Mouse (Mus musculus): ENCODE measurements at regions not wholly inside any gene's neighbourhood (a gene's known extent, or its start where the extent isn't known, plus 50 kb on each side); places are given as distances from the start of the nearest gene placed in this dataset.

- DNase-seq (ENCODE audit: low read depth, low spot score): no peak
Observed at GRCm38 (mm10) chr9:113496176-113496732, 211.8 kb downstream of the Pdcd6ip start.

- no peak for DNase-seq (ENCODE audit: low read depth, low spot score)
Observed at GRCm38 (mm10) chr9:113488651-113489050, 219.4 kb downstream of the Pdcd6ip start.

- no peak for DNase-seq (ENCODE audit: low read depth, low spot score)
Observed at GRCm38 (mm10) chr9:113486494-113487081, 221.5 kb downstream of the Pdcd6ip start.

- no peak for DNase-seq (ENCODE audit: low read depth, low spot score)
Observed at GRCm38 (mm10) chr9:113479897-113480296, 228.2 kb downstream of the Pdcd6ip start.

- DNase-seq (ENCODE audit: low read depth, low spot score): no peak
Observed at GRCm38 (mm10) chr9:113478761-113479265, 229.2 kb downstream of the Pdcd6ip start.

- DNase-seq (ENCODE audit: low read depth, low spot score): no peak
Observed at GRCm38 (mm10) chr9:113471781-113472180, 236.3 kb downstream of the Pdcd6ip start.

GRCm38 (mm10) chr9:113462888-113463287 lies 245.2 kb downstream of the Pdcd6ip start:
- no peak for DNase-seq (ENCODE audit: low read depth, low spot score)

- DNase-seq (ENCODE audit: low read depth, low spot score): no peak
Observed at GRCm38 (mm10) chr9:113462267-113462887, 245.7 kb downstream of the Pdcd6ip start.

- no peak for DNase-seq (ENCODE audit: low read depth, low spot score)
Observed at GRCm38 (mm10) chr9:113459885-113460284, 248.2 kb downstream of the Pdcd6ip start.

- no peak for DNase-seq (ENCODE audit: low read depth, low spot score)
Observed at GRCm38 (mm10) chr9:113459221-113459620, 248.8 kb downstream of the Pdcd6ip start.

GRCm38 (mm10) chr9:113458741-113459154 lies 249.3 kb downstream of the Pdcd6ip start:
- DNase-seq (ENCODE audit: low read depth, low spot score): no peak

GRCm38 (mm10) chr9:113457169-113457850 lies 250.7 kb downstream of the Pdcd6ip start:
- no peak for DNase-seq (ENCODE audit: low read depth, low spot score)

GRCm38 (mm10) chr9:113455577-113455976 lies 252.5 kb downstream of the Pdcd6ip start:
- no peak for DNase-seq (ENCODE audit: low read depth, low spot score)

GRCm38 (mm10) chr9:113453231-113453630 lies 254.8 kb downstream of the Pdcd6ip start:
- DNase-seq (ENCODE audit: low read depth, low spot score): no peak

GRCm38 (mm10) chr9:113441770-113442411 lies 266.2 kb downstream of the Pdcd6ip start:
- peak; percentile 62 for DNase-seq (ENCODE audit: low read depth, low spot score)

- no peak for DNase-seq (ENCODE audit: low read depth, low spot score)
Observed at GRCm38 (mm10) chr9:113438394-113438793, 269.7 kb downstream of the Pdcd6ip start.

- DNase-seq (ENCODE audit: low read depth, low spot score): no peak
Observed at GRCm38 (mm10) chr9:113435921-113436320, 272.1 kb downstream of the Pdcd6ip start.

GRCm38 (mm10) chr9:113433424-113433823 lies 274.6 kb downstream of the Pdcd6ip start:
- no peak for DNase-seq (ENCODE audit: low read depth, low spot score)

GRCm38 (mm10) chr9:113432601-113433179 lies 275.4 kb downstream of the Pdcd6ip start:
- DNase-seq (ENCODE audit: low read depth, low spot score): no peak

GRCm38 (mm10) chr9:113430411-113430810 lies 277.6 kb downstream of the Pdcd6ip start:
- no peak for DNase-seq (ENCODE audit: low read depth, low spot score)

- no peak for DNase-seq (ENCODE audit: low read depth, low spot score)
Observed at GRCm38 (mm10) chr9:113427281-113427680, 280.8 kb downstream of the Pdcd6ip start.

All from retina, postnatal 7 days (tissue).